Mouse (Mus musculus): Measurements from ENCODE around the gene Trak1.

DNA sequence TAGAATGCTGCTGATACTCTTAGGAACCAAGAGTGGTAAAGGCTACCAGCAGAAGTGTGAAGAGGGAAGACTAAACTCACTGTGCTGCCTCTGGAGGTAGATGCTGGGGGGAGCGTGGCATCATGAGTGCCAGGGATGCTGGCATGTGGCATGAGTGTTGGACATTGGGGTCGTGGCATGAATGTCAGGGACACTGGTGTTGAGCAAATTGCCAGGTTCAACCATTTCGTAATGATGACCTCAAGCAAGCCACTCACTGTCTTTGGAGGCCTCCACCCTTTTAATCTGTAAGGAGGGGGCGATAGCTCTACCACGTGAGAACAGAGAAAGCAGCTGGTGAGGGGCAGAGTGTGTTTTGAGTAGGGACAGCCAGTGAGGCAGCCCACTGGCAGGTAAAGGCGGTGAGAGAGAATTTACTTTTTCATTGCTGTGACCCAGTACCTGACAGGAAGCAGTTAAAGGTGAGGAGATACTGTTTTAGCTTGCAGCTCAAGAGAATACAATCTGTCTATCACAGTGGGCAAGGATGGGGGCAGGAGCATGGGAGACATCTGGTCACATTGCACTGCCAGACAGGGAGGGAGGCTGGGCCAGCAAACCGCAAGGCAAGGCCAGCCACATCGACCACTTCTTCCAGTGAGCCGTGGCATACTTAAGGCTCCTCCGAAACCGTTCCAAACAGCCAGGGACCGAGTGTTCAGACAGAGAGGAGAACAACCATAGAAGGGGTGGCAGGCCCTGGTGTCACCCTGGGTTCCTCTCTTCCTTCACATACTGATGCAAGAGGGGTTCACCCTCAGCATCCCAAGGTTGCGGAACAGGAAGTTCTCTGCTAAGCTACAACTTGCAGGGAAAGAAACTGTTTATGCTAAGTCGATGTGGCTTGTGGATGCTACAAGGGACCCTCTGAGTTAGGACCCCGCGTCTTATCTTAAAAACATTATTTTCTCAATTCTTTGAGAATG lies 178.5 kb downstream of the Trak1 start:
- no peak for TF ChIP-seq POLR2A (IDR thresholded peaks at IDR 0.05; ENCODE audit: low read depth, low read length)
- no peak for TF ChIP-seq CTCF (IDR thresholded peaks at IDR 0.05; ENCODE audit: borderline replicate concordance, insufficient read depth, low read length)
